Mouse (Mus musculus) midbrain, embryonic 10.5 days (tissue): ENCODE data around the gene Lysmd3. TPM values are rescaled to one million over a fixed set of nuclear protein-coding genes. Genes with fewer than 3 reads are reported as not detected.

ENCODE experiments used
- DNase-seq: peaks from one replicate; pipeline ENCODE4 v3.0.0-alpha.2; 2017; ENCODE audit warnings: low spot score
- H3K27ac ChIP-seq: fragments of 300-500 bp; sonication (generic); replicated peaks from 2 replicates; pipeline ENCODE4 v1.5.1; 2016; ENCODE audit warnings: mild to moderate bottlenecking
- H3K27me3 ChIP-seq: fragments of 300-500 bp; sonication (generic); 2 replicates; pipeline ENCODE4 v1.6.1; 2016; ENCODE audit warnings: low read depth, mild to moderate bottlenecking; ENCODE audit not compliant: poor library complexity, severe bottlenecking
- H3K36me3 ChIP-seq: fragments of 300-500 bp; sonication (generic); 2 replicates; pipeline ENCODE4 v1.6.1; 2016; ENCODE audit warnings: mild to moderate bottlenecking, moderate library complexity
- H3K4me1 ChIP-seq: fragments of 300-500 bp; sonication (generic); 2 replicates; pipeline ENCODE4 v1.6.1; 2016
- H3K4me3 ChIP-seq: fragments of 300-500 bp; sonication (generic); 2 replicates; pipeline ENCODE4 v1.5.1; 2016; ENCODE audit warnings: mild to moderate bottlenecking, moderate library complexity
- H3K9me3 ChIP-seq: fragments of 300-500 bp; sonication (generic); replicated peaks from 2 replicates; pipeline ENCODE4 v1.6.1; 2016; ENCODE audit warnings: mild to moderate bottlenecking
- WGBS: fragments of 180-500 bp; shearing (Covaris S2); methylation state at CpG from one replicate; pipeline ENCODE4 v1.1.7; 2016; 5-methylcytosine and 5-hydroxymethylcytosine counted together
- polyA plus RNA-seq: library from polyadenylated mRNA; unstranded; fragments of >200 nt; fragmentation: Nextera tagmentation; extraction: Ambion mirVana; gene quantifications from 2 replicates; pipeline ENCODE4 v1.2.1, GENCODE M21; 2016

Lysmd3 gene
- polyA plus RNA-seq, 1 experiment from 2014 or later: 26.4 TPM

DNA sequence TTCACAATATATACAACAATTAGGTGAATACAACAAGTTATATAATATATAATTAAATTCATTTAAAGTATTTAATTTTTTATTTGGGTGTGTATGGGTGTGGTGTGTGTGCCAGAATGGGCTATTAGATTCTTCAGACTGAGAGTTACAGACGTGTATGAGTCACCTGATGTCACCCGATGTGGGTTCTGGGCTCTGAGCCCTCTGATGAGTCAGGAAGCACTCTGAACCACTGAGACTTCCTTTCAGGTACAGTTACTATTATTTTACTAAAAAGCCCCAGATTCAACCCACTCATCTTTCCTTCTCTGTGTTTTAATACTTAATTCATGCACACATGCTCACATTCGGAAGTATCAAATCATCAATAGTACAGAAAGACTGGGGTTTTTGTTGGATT lies 27.4 kb downstream of the Lysmd3 start:
- no peak overlapping the region for H3K4me3 ChIP-seq
- DNase-seq: no peak
- no peaks in the 10 kb centered on the region for H3K27me3 ChIP-seq
- 97% methylated on average over 3 of the region's 3 CpGs for WGBS
- H3K9me3 ChIP-seq: no peaks in the 10 kb centered on the region
- H3K27ac ChIP-seq: no peak overlapping the region
- H3K36me3 ChIP-seq: peaks cover 34% of the 10 kb centered on the region
- no peaks in the 10 kb centered on the region for H3K4me1 ChIP-seq

- Histone ChIP-seq H3K9me3 (no peaks in the 10 kb centered on the region), H3K36me3 (peaks cover 32% of the 10 kb centered on the region), H3K27me3 (no peaks in the 10 kb centered on the region), H3K27ac (no peak overlapping the region), H3K4me3 (no peak overlapping the region), H3K4me1 (peaks cover 3% of the 10 kb centered on the region; the same call in 1 of the 2 replicates)
- WGBS: 88% methylated on average over 3 of the region's 3 CpGs
- DNase-seq: no peak
Observed at GRCm38 (mm10) chr13:81689587-81689986, 32.1 kb downstream of the Lysmd3 start.

DNA sequence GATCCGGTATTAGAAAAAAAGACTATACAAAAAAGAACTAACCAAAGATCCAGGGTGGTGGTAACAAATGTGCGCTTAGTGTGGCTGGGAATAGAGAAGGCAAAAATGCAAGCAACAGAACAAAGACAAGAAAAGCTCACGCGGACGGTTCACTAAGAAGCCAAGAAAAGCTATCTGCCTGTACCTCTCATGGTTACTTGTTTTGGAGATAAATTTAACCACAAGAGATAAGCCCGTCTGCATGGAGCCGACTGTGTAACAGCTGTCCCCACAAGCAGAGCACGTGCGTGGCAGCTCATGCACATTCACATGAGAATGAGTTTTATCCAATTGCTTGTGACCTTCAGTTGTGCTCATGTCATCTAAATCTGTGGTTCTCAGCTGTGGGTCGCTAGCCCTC lies 33.0 kb downstream of the Lysmd3 start:
- Histone ChIP-seq H3K27ac (no peak overlapping the region), H3K27me3 (no peaks in the 10 kb centered on the region), H3K36me3 (peaks cover 28% of the 10 kb centered on the region), H3K4me3 (no peak overlapping the region), H3K9me3 (no peaks in the 10 kb centered on the region), H3K4me1 (peaks cover 3% of the 10 kb centered on the region; the same call in 1 of the 2 replicates)
- WGBS: 89% methylated on average over 10 of the region's 10 CpGs
- DNase-seq: no peak

GRCm38 (mm10) chr13:81691606-81692005 lies 34.1 kb downstream of the Lysmd3 start:
- no peaks in the 10 kb centered on the region for H3K9me3 ChIP-seq
- peaks cover 3% of the 10 kb centered on the region; the same call in 1 of the 2 replicates for H3K4me1 ChIP-seq
- DNase-seq: no peak
- H3K4me3 ChIP-seq: no peak overlapping the region
- 65% methylated on average over 9 of the region's 9 CpGs for WGBS
- H3K27ac ChIP-seq: 0 out of 2 replicates have a peak overlapping the region, but pooled peaks have one; percentile 47
- H3K36me3 ChIP-seq: peaks cover 28% of the 10 kb centered on the region
- H3K27me3 ChIP-seq: no peaks in the 10 kb centered on the region

DNA sequence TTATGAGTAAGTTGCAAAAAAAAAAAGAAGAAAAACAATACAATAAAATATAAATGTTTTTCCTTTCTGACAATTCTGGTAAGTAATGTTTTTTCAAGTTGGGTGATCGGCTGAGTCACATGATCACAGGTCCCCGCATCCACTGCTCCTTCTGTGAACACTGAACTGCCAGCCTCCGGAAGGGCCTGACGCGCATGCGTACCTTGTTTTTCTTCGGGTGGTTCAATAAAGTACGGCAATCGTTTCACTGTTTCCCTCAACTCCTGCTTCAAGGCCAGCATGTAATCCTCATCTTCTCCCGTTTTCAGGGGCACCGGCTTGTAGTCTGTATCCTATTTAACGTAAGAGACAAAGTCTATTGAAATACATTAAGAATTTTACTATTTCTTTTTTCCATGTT lies 37.0 kb downstream of the Lysmd3 start:
- WGBS: 95% methylated on average over 12 of the region's 12 CpGs
- Histone ChIP-seq H3K4me3 (no peak overlapping the region), H3K4me1 (peaks cover 3% of the 10 kb centered on the region; the same call in 1 of the 2 replicates), H3K9me3 (no peaks in the 10 kb centered on the region), H3K36me3 (peaks cover 39% of the 10 kb centered on the region), H3K27me3 (no peaks in the 10 kb centered on the region), H3K27ac (no peak overlapping the region)
- DNase-seq: no peak

- Histone ChIP-seq H3K4me1 (no peaks in the 10 kb centered on the region), H3K27ac (no peak overlapping the region), H3K4me3 (no peak overlapping the region), H3K9me3 (no peaks in the 10 kb centered on the region), H3K36me3 (peaks cover 15% of the 10 kb centered on the region), H3K27me3 (no peaks in the 10 kb centered on the region)
- no peak for DNase-seq
- WGBS: 74% methylated on average over 7 of the region's 7 CpGs
Observed at GRCm38 (mm10) chr13:81703148-81703547, 45.7 kb downstream of the Lysmd3 start.

- Histone ChIP-seq H3K9me3 (no peaks in the 10 kb centered on the region), H3K27ac (no peak overlapping the region), H3K27me3 (no peaks in the 10 kb centered on the region), H3K4me1 (0 out of 2 replicates have a peak, but pooled peaks cover 4% of the 10 kb centered on the region), H3K36me3 (peaks cover 15% of the 10 kb centered on the region; the same call in 1 of the 2 replicates), H3K4me3 (no peak overlapping the region)
- WGBS: 84% methylated on average over 9 of the region's 9 CpGs
- no peak for DNase-seq
Observed at GRCm38 (mm10) chr13:81703621-81704020, 46.2 kb downstream of the Lysmd3 start.

- H3K9me3 ChIP-seq: no peaks in the 10 kb centered on the region
- no peaks in the 10 kb centered on the region for H3K27me3 ChIP-seq
- no peak for DNase-seq
- H3K4me3 ChIP-seq: no peak overlapping the region
- 0 out of 2 replicates have a peak, but pooled peaks cover 11% of the 10 kb centered on the region for H3K36me3 ChIP-seq
- no peak overlapping the region for H3K27ac ChIP-seq
- peaks cover 22% of the 10 kb centered on the region for H3K4me1 ChIP-seq
- WGBS: 93% methylated on average over 5 of the region's 5 CpGs
Observed at GRCm38 (mm10) chr13:81706311-81706710, 48.8 kb downstream of the Lysmd3 start.

GRCm38 (mm10) chr13:81709805-81710204 lies 52.3 kb downstream of the Lysmd3 start:
- Histone ChIP-seq H3K9me3 (no peaks in the 10 kb centered on the region), H3K4me1 (peaks cover 40% of the 10 kb centered on the region), H3K36me3 (0 out of 2 replicates have a peak, but pooled peaks cover 4% of the 10 kb centered on the region), H3K27ac (no peak overlapping the region), H3K4me3 (peak overlapping the region; percentile 89), H3K27me3 (peaks cover 9% of the 10 kb centered on the region)
- WGBS: 28% methylated on average over 4 of the region's 4 CpGs
- no peak for DNase-seq

DNA sequence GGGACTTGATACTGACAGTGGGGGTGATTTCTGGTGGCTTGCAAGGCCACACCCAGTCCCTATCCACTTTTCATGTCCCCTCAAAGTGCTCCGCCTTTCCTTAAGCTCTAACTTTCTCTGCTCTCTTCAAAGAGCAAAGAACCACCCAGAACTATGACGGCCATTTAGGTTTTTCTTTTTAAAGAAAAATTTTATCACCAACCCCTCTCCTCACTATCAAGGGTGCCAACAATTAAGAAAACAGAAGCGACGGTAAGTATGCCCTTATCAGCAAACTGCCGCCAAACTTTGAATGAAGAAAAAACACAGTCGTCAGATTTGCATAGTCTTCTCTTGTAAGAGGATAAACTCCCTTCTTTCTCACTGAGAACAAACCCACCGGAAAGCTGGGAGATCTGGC lies 52.8 kb downstream of the Lysmd3 start:
- WGBS: under 1% methylated on average over 7 of the region's 7 CpGs
- Histone ChIP-seq H3K4me1 (peaks cover 40% of the 10 kb centered on the region), H3K27ac (peak overlapping the region; percentile 89), H3K27me3 (peaks cover 9% of the 10 kb centered on the region), H3K4me3 (peak overlapping the region; percentile 89), H3K9me3 (no peaks in the 10 kb centered on the region), H3K36me3 (0 out of 2 replicates have a peak, but pooled peaks cover 4% of the 10 kb centered on the region)
- no peak for DNase-seq

- H3K27me3 ChIP-seq: peaks cover 9% of the 10 kb centered on the region
- H3K9me3 ChIP-seq: no peaks in the 10 kb centered on the region
- under 1% methylated on average over 61 of the region's 61 CpGs for WGBS
- DNase-seq: peak; percentile 95
- H3K27ac ChIP-seq: peak within 1 kb of the TSS; percentile 89
- H3K4me3 ChIP-seq: peak within 1 kb of the TSS; percentile 89
- 0 out of 2 replicates have a peak, but pooled peaks cover 4% of the 10 kb centered on the region for H3K36me3 ChIP-seq
- H3K4me1 ChIP-seq: peaks cover 40% of the 10 kb centered on the region
Observed at GRCm38 (mm10) chr13:81710775-81711545, 53.5 kb downstream of the Lysmd3 start, which contains the start of the genes Polr3g and Mblac2. Polr3g (minus strand) TSS chr13:81711013. Mblac2 (plus strand) TSS chr13:81711341.

DNA sequence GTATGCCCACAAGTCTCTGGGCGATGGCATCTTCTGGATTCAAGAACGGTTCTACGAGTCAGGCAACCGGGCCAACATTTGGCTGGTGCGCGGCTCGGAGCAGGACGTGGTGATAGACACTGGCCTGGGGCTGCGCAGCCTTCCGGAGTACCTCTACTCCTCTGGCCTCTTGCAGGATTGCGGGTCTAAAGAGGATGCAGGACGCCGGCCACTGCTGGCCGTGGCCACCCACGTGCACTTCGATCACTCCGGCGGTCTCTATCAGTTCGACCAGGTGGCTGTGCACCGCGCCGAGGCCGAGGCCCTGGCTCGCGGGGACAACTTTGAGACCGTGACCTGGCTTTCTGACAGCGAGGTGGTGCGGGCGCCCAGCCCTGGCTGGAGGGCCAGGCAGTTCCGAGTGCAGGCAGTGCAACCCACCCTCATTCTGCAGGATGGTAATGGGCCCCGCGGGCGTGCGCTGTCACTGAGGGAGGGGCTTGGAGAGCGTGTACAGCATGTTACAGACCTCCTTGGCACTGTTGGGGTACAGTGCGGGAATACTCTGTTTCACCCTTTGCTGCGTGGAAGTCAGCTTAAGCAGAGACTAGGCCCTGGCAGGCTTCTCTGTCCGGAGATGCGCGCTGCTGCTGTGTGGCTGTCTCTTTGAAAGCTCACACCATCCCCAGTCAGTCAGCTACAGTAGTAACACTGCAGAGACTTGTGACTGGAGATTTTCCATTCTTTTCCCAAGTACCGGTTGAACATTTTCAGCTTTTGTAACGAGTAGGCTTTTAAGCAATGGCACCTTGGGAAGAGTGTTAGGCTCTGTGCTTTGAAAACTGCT lies 54.3 kb downstream of the Lysmd3 start:
- Histone ChIP-seq H3K27ac (peak overlapping the region; percentile 89), H3K9me3 (no peaks in the 10 kb centered on the region), H3K27me3 (peaks cover 9% of the 10 kb centered on the region), H3K36me3 (0 out of 2 replicates have a peak, but pooled peaks cover 4% of the 10 kb centered on the region), H3K4me3 (peak overlapping the region; percentile 89), H3K4me1 (peaks cover 40% of the 10 kb centered on the region)
- no peak for DNase-seq
- WGBS: under 1% methylated on average over 42 of the region's 42 CpGs
